Mouse (Mus musculus) midbrain, embryonic 10.5 days (tissue): ENCODE measurements around the gene Thbs1. TPM values are rescaled to one million over a fixed set of nuclear protein-coding genes. Genes with fewer than 3 reads are reported as not detected.

Source experiments
- DNase-seq: peaks from one replicate; pipeline ENCODE4 v3.0.0-alpha.2; 2017; ENCODE audit warnings: low spot score
- H3K27ac ChIP-seq: fragments of 300-500 bp; sonication (generic); replicated peaks from 2 replicates; pipeline ENCODE4 v1.5.1; 2016; ENCODE audit warnings: mild to moderate bottlenecking
- H3K27me3 ChIP-seq: fragments of 300-500 bp; sonication (generic); 2 replicates; pipeline ENCODE4 v1.6.1; 2016; ENCODE audit warnings: low read depth, mild to moderate bottlenecking; ENCODE audit not compliant: poor library complexity, severe bottlenecking
- H3K36me3 ChIP-seq: fragments of 300-500 bp; sonication (generic); 2 replicates; pipeline ENCODE4 v1.6.1; 2016; ENCODE audit warnings: mild to moderate bottlenecking, moderate library complexity
- H3K4me1 ChIP-seq: fragments of 300-500 bp; sonication (generic); 2 replicates; pipeline ENCODE4 v1.6.1; 2016
- H3K4me3 ChIP-seq: fragments of 300-500 bp; sonication (generic); 2 replicates; pipeline ENCODE4 v1.5.1; 2016; ENCODE audit warnings: mild to moderate bottlenecking, moderate library complexity
- H3K9me3 ChIP-seq: fragments of 300-500 bp; sonication (generic); replicated peaks from 2 replicates; pipeline ENCODE4 v1.6.1; 2016; ENCODE audit warnings: mild to moderate bottlenecking
- WGBS: fragments of 180-500 bp; shearing (Covaris S2); methylation state at CpG from one replicate; pipeline ENCODE4 v1.1.7; 2016; 5-methylcytosine and 5-hydroxymethylcytosine counted together
- polyA plus RNA-seq: library from polyadenylated mRNA; unstranded; fragments of >200 nt; fragmentation: Nextera tagmentation; extraction: Ambion mirVana; gene quantifications from 2 replicates; pipeline ENCODE4 v1.2.1, GENCODE M21; 2016

Gene Thbs1
- polyA plus RNA-seq, 1 experiment from 2014 or later: 25.4 TPM

DNA sequence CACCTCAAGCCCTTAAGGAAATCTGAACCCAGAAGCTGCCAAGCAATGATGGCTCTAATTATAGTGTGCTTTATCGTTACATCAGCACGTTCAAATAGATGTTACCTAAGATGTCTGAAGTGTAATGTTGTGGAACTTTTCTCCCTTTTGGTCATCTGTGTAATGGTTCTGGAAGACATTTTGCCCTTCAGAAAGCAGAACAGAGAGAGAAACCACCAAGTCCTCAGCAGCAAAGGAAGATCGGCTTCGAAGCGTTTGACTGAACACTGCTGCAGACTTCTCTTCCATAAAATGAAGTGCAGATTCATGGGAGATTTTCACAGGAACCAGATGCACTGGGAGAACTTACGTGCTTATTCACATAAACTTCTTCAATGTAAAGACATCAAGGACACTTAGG, 52.5 kb downstream of the Thbs1 start:
- DNase-seq: no peak

DNA sequence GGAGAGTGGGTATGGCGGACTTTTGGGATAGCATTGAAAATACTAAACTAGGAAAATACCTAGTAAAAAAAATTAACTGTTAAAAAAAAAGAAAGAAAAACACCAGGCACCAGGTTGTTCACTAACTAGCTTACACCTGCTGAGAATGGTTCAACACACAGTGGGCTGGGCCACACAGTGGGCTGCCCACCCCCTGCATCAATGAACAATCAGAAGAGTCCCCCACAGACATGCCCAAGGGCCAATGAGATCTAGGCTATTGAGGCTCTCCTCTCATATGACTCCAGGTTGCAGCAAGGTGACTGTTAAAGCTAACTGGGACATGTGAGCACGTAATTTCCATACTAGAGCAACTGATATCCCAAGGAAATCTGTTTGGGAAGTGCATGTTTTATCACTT, 54.0 kb downstream of the Thbs1 start:
- WGBS: 90% methylated on average over 2 of the region's 2 CpGs
- no peak overlapping the region for H3K27ac ChIP-seq
- DNase-seq: no peak
- H3K4me1 ChIP-seq: peaks cover 52% of the 10 kb centered on the region
- no peaks in the 10 kb centered on the region for H3K27me3 ChIP-seq
- no peak overlapping the region for H3K4me3 ChIP-seq
- peaks cover 5% of the 10 kb centered on the region for H3K9me3 ChIP-seq
- H3K36me3 ChIP-seq: no peaks in the 10 kb centered on the region

More for the DNA sequence above, 52.5 kb downstream of the Thbs1 start:
- Histone ChIP-seq H3K36me3 (no peaks in the 10 kb centered on the region), H3K9me3 (no peaks in the 10 kb centered on the region), H3K27ac (no peak overlapping the region), H3K27me3 (no peaks in the 10 kb centered on the region), H3K4me3 (no peak overlapping the region), H3K4me1 (peaks cover 67% of the 10 kb centered on the region)
- WGBS: 87% methylated on average over 6 of the region's 6 CpGs

- WGBS: 77% methylated on average over 4 of the region's 4 CpGs
- Histone ChIP-seq H3K4me1 (peaks cover 31% of the 10 kb centered on the region), H3K9me3 (peaks cover 5% of the 10 kb centered on the region), H3K27ac (no peak overlapping the region), H3K27me3 (no peaks in the 10 kb centered on the region), H3K36me3 (no peaks in the 10 kb centered on the region), H3K4me3 (no peak overlapping the region)
- no peak for DNase-seq
Observed at GRCm38 (mm10) chr2:118167731-118168130, 56.1 kb downstream of the Thbs1 start.

DNA sequence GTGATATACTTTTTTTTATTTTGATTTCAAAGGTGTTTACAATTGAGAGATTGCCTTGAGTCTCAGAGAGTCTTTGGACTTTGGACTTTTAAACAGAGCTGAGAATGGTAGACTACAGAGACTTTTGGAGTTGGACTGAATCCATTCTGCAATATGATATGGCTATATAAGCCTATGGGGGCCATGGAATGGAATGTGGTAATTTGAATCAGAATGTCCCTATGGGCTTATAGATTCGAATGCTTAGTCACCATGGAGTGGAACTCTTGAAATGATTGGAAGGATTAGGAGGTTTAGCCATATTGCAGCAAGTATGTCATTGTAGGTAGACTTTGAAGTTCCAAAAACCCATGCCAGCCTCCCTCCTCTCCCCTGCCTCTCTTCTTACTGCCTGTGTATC, 56.5 kb downstream of the Thbs1 start:
- no peaks in the 10 kb centered on the region for H3K27me3 ChIP-seq
- H3K9me3 ChIP-seq: peaks cover 5% of the 10 kb centered on the region
- H3K4me3 ChIP-seq: no peak overlapping the region
- H3K4me1 ChIP-seq: peaks cover 26% of the 10 kb centered on the region
- no peak overlapping the region for H3K27ac ChIP-seq
- no peaks in the 10 kb centered on the region for H3K36me3 ChIP-seq
- no peak for DNase-seq
- WGBS: 64% methylated on average over 1 of the region's 1 CpGs

DNA sequence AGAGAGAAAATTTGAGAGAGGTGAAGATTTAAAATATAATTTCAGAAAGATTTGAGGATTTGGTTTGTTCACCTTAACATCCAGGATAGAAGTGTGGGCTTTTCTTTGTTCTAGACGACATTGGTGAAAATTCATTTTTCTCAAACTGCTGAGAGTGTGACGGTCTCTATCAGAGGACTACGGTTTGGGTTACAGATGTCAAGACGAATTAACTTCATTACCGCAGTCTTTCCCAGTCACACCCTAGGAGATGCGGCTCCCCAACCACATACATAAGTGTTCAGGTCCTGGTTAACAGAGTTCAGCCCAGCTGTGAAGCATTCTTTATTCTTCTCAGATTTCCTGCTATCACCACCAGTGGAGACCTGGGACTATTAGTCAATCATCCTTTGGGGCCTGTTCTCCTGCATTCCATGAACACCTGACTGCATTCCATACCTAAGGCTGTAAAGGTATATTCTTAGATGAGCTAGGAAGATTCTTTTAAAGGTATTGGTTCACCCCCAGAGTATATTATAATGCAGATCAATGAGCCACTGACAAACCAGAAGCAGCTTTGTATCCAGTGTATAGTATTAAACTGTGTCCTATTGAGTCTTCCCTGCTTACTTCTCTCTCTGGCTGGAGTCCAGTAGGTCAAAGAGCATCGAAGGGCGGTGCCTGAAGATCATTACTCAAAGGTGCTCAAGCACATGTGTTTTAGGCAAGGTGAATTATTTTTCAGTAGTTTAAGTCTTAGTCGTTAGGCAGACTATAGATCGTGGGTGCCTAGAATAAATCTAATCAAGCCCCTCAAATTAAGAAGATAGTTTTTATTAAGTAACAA, 63.1 kb downstream of the Thbs1 start:
- Histone ChIP-seq H3K27me3 (no peaks in the 10 kb centered on the region), H3K27ac (peak overlapping the region; percentile 49), H3K4me1 (peaks cover 27% of the 10 kb centered on the region), H3K4me3 (no peak overlapping the region), H3K36me3 (no peaks in the 10 kb centered on the region), H3K9me3 (peaks cover 10% of the 10 kb centered on the region)
- 79% methylated on average over 10 of the region's 10 CpGs for WGBS
- DNase-seq: no peak

Other genes starting within 250 kb of the Thbs1 start
- 2.1 and 3.0 TPM in 2 replicates for gene Fsip1, start 145.1 kb downstream of the Thbs1 start, polyA plus RNA-seq